Mouse (Mus musculus): ENCODE data around the gene Pde1a.

The Pde1a gene

GRCm38 (mm10) chr2:80046751-80047513 is 82.3 kb downstream of the Pde1a start:
- no peak for DNase-seq (ENCODE audit: low spot score)

GRCm38 (mm10) chr2:80038642-80039445 is 90.4 kb downstream of the Pde1a start:
- DNase-seq (ENCODE audit: low spot score): no peak

- DNase-seq (ENCODE audit: low spot score): no peak
These were observed 91.3 kb downstream of the Pde1a start for GRCm38 (mm10) chr2:80037971-80038370.

GRCm38 (mm10) chr2:80029051-80029450 is 100.2 kb downstream of the Pde1a start:
- DNase-seq (ENCODE audit: low spot score): no peak

- DNase-seq (ENCODE audit: low spot score): no peak
These were observed 103.2 kb downstream of the Pde1a start for GRCm38 (mm10) chr2:80026053-80026452.

GRCm38 (mm10) chr2:80025597-80025996 is 103.7 kb downstream of the Pde1a start:
- no peak for DNase-seq (ENCODE audit: low spot score)

GRCm38 (mm10) chr2:80025038-80025437 is 104.2 kb downstream of the Pde1a start:
- DNase-seq (ENCODE audit: low spot score): no peak

- no peak for DNase-seq (ENCODE audit: low spot score)
These were observed 115.1 kb downstream of the Pde1a start for GRCm38 (mm10) chr2:80014161-80014560.

GRCm38 (mm10) chr2:80013060-80013459 is 116.2 kb downstream of the Pde1a start:
- no peak for DNase-seq (ENCODE audit: low spot score)

GRCm38 (mm10) chr2:79999168-79999567 is 130.1 kb downstream of the Pde1a start:
- DNase-seq (ENCODE audit: low spot score): no peak

GRCm38 (mm10) chr2:79998460-79998859 is 130.8 kb downstream of the Pde1a start:
- no peak for DNase-seq (ENCODE audit: low spot score)

- no peak for DNase-seq (ENCODE audit: low spot score)
These were observed 137.6 kb downstream of the Pde1a start for GRCm38 (mm10) chr2:79991642-79992041.

- DNase-seq (ENCODE audit: low spot score): no peak
These were observed 145.5 kb downstream of the Pde1a start for GRCm38 (mm10) chr2:79983778-79984177.

GRCm38 (mm10) chr2:79983222-79983632 is 146.0 kb downstream of the Pde1a start:
- DNase-seq (ENCODE audit: low spot score): no peak

GRCm38 (mm10) chr2:79981781-79982180 is 147.5 kb downstream of the Pde1a start:
- DNase-seq (ENCODE audit: low spot score): no peak

GRCm38 (mm10) chr2:79978992-79979391 is 150.3 kb downstream of the Pde1a start:
- no peak for DNase-seq (ENCODE audit: low spot score)

- DNase-seq (ENCODE audit: low spot score): no peak
These were observed 152.0 kb downstream of the Pde1a start for GRCm38 (mm10) chr2:79977259-79977658.

GRCm38 (mm10) chr2:79975947-79976346 is 153.3 kb downstream of the Pde1a start:
- no peak for DNase-seq (ENCODE audit: low spot score)

- DNase-seq (ENCODE audit: low spot score): no peak
These were observed 157.0 kb downstream of the Pde1a start for GRCm38 (mm10) chr2:79972271-79972670.

- DNase-seq (ENCODE audit: low spot score): no peak
These were observed 159.7 kb downstream of the Pde1a start for GRCm38 (mm10) chr2:79969594-79969993.

GRCm38 (mm10) chr2:79966681-79967506 is 162.4 kb downstream of the Pde1a start:
- DNase-seq (ENCODE audit: low spot score): no peak

GRCm38 (mm10) chr2:79966086-79966485 is 163.2 kb downstream of the Pde1a start:
- no peak for DNase-seq (ENCODE audit: low spot score)

Data from urinary bladder, postnatal 10 days (tissue).